Mouse (Mus musculus) adipocyte (in vitro differentiated cells): ENCODE measurements around the gene Gm13306.
"Not testable (repeated sequence)": the region's sequence is repeated elsewhere in the genome, so short reads cannot be mapped to it uniquely, and the experiment has no call there.

Experiments
- DNase-seq: peaks from one replicate; pipeline ENCODE4 v3.0.0-alpha.2; 2016; ENCODE audit warnings: low spot score

Gene Gm13306

GRCm38 (mm10) chr4:42153136-42153535 lies at the start of gene Gm13306:
Gm13306 (plus strand) TSS chr4:42153436.
- not testable (repeated sequence) for DNase-seq

DNA sequence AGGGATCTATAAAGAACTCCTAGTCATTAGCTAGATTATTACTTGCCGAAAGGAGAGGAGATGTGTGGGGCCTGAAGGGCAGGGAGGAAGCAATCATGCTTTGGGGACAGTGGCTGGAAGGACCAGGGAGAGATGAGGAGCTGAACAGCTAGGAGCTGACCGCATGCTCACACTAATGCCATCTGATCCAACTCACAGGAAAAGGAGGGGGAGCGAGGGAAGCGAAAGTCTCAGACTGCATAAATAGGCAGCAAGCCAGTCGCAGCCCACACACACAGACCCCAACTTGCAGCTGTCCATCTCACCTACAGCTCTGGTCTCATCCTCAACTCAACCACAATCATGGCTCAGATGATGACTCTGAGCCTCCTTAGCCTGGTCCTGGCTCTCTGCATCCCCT lies 38.7 kb upstream of the Gm13306 start, which contains the start of gene Gm13304:
Gene Gm13304 (plus strand): TSS at position 301 of the 400 bp plus-strand sequence.
- DNase-seq, result not testable (repeated sequence)

GRCm38 (mm10) chr4:42168503-42168902 lies 15.3 kb downstream of the Gm13306 start, which contains the start of gene Gm13305:
Gm13305 (minus strand) TSS chr4:42168603.
- DNase-seq, result not testable (repeated sequence)

DNA sequence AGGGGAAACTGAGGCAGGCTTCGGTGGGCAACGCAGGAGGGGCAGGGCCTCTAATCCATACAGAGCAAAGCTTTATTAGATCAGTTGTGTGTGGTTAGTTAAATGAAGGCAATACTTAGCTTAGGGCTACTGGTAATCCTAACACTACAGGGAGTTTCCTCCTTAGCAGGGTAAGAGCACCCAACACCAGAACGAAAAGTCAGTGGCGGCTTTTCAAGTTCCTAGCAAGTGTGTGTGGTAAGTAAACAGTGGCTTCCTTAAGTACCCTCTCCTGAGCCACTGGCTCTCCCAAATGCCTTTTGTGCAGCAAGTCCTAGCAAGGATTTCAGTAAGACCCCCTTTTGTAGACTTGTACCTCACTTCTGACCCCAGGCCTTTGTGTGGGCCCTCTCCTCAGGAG lies 25.0 kb downstream of the Gm13306 start:
- DNase-seq, result not testable (repeated sequence)

GRCm38 (mm10) chr4:42183234-42184197 lies 30.3 kb downstream of the Gm13306 start:
- not testable (repeated sequence) for DNase-seq

DNA sequence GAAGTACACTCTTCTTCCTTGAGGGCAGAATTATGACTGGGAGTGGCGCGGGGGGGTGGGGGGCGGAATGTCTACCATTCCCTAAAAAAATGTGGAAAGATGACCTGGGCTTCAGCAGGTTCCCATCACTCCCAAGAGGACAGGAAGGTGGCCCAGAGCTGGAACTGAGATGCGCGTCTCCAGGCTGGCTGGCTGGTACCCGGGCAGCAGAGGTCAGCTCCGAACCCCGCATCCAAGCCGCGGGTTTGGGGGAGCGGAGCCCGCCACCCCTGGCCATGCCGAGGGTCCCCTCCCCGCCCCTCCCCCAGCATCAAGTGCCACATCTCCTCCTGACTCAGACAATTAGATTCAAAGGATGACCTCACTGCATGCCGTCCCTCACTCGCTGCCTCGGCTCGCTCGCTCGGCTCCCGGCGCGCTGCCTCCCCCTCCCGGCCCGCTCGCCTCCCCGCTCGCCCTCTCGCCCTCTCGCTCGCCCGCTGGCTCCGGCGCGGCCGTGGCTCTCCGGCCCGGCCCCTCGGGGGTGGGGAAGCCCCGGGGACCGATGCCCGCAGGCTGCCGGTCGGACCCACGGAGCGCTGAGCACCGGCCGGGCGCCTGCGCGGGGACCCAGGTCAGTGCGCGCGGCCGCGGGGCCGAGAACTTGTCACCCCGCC lies 31.2 kb downstream of the Gm13306 start:
- not testable (repeated sequence) for DNase-seq

GRCm38 (mm10) chr4:42184980-42185372 lies 31.7 kb downstream of the Gm13306 start:
- DNase-seq, result not testable (repeated sequence)
